Mouse (Mus musculus): ENCODE results near the gene Shroom2.
"Not testable (repeated sequence)": the region's sequence is repeated elsewhere in the genome, so short reads cannot be mapped to it uniquely, and the experiment has no call there.

Gene Shroom2

GRCm38 (mm10) chrX:152768891-152769599 lies at the start of gene Shroom2:
Shroom2 (minus strand) TSS chrX:152769465.
- DNase-seq = peak; percentile 17

GRCm38 (mm10) chrX:152818996-152819395 lies 49.7 kb upstream of the Shroom2 start:
- DNase-seq = no peak

DNA sequence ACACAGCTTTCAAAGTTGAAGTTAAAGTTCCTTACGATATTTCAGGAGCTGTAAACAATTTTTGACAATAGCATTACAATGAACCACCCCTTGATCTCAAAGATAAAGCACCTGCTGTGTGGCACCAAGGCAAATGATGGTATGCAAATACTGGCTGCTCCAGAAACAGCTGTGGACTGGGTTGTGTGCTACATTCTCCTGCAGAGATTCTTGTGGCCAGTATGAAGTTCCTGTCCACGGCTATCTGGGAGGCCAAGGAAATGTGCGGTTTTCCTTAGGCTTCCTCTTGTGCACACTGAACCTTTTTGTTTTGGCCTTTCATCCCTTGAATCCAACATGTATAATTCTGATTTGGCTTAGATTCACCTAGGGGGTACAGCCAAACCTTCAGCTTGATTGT lies 44.1 kb upstream of the Shroom2 start:
- no peak for DNase-seq

DNA sequence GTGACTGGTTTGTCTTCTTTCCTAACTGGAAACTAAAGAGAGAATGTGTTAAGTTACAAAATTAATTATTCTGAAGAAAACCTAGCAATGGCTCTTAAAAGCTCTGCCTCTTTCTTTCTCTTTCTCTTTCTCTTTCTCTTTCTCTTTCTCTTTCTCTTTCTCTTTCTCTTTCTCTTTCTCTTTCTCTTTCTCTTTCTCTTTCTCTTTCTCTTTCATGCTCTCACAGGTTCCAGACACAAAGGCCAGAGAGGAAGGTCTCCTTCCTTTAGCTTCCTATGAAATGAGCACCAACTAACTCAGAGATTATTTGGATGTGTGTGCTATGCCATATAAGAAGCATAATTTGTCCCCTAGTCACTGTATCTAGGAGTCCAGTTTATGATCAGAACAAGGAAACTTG lies 36.1 kb upstream of the Shroom2 start:
- no peak for DNase-seq

- no peak for DNase-seq
These were observed 19.3 kb upstream of the Shroom2 start for GRCm38 (mm10) chrX:152788611-152789010.

DNA sequence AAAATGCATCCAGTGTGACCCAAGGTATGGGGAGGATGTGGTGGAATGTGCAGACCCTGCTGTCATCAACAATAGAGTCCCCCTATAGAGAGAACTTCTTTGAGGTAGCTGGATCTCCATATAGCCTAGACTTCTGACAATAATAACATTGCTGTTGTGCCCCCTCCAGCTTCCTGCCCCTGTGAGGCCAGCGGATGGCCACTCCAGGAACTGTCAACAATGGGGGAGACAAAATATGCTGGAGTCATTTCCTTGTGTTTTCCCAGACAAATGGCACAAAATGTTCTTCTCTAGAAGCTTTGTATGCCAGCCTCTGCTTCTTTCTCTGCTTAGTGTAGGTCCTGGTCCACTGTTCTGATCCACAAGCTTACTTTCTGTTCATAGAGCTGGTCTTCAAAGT lies 18.9 kb upstream of the Shroom2 start:
- no peak for DNase-seq

GRCm38 (mm10) chrX:152781720-152782403 lies 12.6 kb upstream of the Shroom2 start, which contains the start of gene Gpr143:
Gpr143 (plus strand) TSS chrX:152781921.
- peak; percentile 32 for DNase-seq

DNA sequence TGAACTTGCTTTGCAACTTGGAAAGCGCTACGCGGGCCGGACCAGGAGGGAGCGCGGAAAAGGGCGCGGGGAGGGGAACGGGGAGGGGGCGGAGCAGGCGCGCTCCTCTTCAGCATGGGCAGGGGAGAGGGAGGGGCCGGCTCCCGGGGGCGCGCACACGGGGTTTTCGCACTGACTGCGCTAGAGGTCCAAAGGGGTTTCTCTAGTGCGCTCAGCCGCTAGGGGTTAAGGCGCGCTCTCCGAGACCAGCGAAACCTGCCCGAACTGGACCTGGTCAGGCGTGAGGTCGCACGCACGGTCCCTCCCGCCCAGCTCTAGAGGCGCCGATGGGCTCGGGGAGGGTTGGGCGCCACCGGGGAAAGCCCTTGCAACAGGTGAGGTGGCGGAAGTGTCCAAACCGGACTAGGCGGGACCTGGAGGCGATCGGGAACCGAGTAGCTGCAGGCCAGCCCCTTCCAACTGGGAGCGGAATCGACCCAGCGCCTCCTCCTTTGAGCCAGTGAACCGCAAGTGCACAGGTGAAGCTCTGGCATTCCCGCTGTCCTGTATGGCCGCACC lies 414 bp upstream of the Shroom2 start:
- DNase-seq = peak; percentile 70

GRCm38 (mm10) chrX:152764171-152764570 lies 5.1 kb downstream of the Shroom2 start:
- DNase-seq = no peak

- DNase-seq = no peak
These were observed 6.4 kb downstream of the Shroom2 start for GRCm38 (mm10) chrX:152762855-152763254.

DNA sequence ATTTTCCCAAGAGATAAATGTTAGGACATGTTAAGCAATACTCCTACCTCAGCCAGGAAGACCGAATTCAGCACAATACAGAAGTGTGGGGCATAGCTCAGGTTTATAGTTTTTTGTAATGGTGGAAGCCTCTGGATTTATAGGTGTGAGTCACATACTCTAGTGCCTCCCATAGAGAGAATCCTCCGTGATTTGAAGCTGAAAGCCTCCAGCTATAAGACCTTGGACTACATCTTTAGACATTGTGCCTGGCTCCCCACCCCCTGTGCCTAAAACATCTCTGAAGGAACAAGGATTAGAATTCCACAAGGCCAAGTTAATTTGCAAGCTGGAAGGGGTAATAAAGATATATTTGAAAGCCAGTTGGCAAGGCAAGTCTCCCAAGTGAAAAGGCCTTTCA lies 6.8 kb downstream of the Shroom2 start:
- DNase-seq = no peak

DNA sequence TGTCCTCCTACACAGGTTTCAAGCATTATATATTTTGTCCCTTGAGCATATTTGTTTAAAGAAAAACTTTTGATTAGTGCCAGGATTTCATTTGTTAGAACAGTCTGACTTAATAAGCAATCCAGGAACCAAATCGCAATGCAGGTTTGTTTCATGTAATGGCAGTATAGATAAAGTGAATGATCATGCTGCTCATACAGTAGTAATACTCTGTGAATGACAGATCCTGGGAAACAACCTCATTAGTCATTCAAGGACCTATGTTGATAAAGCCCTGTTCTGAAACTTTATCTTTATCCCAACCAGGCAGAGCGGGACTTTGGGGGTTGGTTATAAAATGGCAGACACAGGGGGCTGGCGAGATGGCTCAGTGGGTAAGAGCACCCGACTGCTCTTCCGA lies 13.0 kb downstream of the Shroom2 start:
- DNase-seq = no peak

DNA sequence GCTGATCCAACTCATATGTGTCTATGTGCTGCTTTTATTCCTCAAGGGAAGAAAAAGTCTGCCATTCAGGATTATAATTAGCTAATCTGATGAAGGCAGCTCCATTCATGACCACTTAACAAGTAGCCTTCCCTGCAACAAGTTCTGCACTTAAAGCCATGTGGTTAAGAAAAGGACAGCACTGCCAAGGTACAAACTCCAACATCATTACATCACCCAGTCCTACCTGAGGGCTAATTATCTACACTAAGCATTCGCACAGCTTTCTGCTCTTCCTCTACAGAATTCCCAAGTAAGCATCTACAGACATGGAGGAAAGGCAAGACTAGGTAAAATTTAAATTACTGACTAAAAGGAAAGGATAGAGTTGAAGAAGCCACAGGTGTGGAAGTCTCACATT lies 13.4 kb downstream of the Shroom2 start:
- no peak for DNase-seq

- DNase-seq = no peak
These were observed 23.3 kb downstream of the Shroom2 start for GRCm38 (mm10) chrX:152745925-152746324.

GRCm38 (mm10) chrX:152743642-152744041 lies 25.6 kb downstream of the Shroom2 start:
- DNase-seq = no peak

GRCm38 (mm10) chrX:152738759-152739368 lies 30.4 kb downstream of the Shroom2 start:
- no peak for DNase-seq

DNA sequence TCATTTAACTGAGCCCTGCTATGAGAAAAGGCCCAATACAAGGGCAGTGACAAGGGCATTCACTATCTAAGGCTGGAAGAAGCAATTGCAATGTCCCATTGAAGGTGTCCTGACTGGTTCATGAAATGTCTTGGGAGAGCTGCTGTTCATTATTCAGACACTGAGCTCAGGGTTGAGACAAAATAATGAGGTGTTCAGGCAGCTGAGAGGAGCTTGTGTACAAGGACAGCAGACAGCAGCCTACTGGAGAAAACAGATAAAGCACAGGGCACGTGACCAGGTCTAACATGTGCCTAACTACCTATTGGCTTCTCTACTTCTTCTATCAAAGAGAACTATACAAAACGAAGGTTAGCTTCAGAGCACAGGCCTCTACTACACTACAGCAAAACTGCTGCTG lies 31.1 kb downstream of the Shroom2 start:
- DNase-seq = no peak

GRCm38 (mm10) chrX:152735283-152735682 lies 34.0 kb downstream of the Shroom2 start:
- no peak for DNase-seq

DNA sequence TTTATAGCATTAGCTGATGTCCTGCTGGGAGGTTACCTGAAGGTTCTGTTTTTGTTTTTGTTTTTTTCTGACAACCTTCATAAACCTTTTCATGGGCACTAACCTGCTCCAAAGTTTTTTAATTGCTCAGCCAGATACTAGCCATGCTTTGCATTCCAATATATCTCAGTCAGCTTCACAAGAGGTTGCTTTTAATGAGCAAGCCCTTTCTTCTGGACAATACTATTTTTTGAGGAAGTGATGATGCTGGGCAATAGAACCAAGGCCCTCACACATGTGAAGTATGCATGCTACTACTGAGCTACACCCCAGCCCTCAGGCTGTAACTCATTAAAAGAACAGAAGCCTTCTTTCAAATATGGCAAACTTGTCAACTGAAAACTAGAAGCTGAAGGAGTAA lies 52.6 kb downstream of the Shroom2 start:
- DNase-seq = no peak

DNA sequence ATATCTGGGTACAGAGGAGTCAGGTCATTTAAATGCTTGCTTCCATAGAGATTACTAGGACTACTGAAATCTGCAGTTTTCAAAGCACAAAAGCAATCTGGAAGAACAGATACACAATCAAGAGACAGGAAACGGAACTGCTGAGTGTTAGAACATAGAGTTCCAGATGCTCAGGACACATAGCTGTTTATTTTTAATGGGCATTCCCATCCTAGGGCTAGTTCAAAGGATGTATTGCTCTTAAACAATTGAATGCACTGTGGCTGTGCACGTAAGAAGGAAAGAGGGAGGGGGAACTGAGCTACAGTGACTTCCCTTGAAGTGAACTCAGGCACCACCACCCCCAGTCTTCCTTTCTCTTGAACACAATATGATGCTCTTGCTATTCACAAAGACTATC lies 58.5 kb downstream of the Shroom2 start:
- DNase-seq = not testable (repeated sequence)

- no peak for DNase-seq
These were observed 60.9 kb downstream of the Shroom2 start for GRCm38 (mm10) chrX:152708359-152708758.

DNA sequence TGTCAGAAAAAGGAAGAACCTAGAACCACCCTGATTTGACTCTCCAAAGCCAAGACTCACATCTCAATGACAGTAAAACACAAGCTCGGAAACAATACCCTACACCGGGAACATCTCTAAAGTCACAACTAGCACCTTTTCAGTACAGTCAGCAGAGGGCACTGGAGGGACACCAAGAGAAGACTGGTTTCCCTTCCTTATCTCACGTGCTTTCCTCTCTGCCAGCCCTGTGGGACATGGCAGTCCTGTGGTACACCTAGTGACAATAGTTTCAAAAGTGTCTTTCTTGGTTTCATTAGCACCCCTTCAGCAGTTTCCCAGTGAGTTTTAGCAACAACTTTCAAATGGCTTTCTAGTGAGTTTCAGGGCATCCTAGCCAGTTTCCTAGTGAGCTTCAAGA lies 63.9 kb downstream of the Shroom2 start:
- DNase-seq = peak; percentile 56

- peak; percentile 5 for DNase-seq
These were observed 65.6 kb downstream of the Shroom2 start for GRCm38 (mm10) chrX:152703624-152704023.

- DNase-seq = no peak
These were observed 67.6 kb downstream of the Shroom2 start for GRCm38 (mm10) chrX:152701679-152702078.

Data from lung, postnatal 14 days (tissue).